Comparison of ENCODE assay signal across 8 mouse cellular contexts in genomic region chr17:43701060-43701459, GRCm38 (mm10). TPM values are rescaled to one million over a fixed set of nuclear protein-coding genes. Genes with fewer than 3 reads are reported as not detected.
DNase-seq lines count a peak whose midpoint lies in the region; ATAC-seq and TF ChIP-seq lines count a peak whose summit lies in the region.

No protein-coding gene starts in this region.

- H3K27me3 ChIP-seq in forebrain, embryonic 11.5 days (ENCODE audit: control insufficient read depth, insufficient read depth, low read length) = no peaks in the 10 kb centered on the region
- H3K27me3 ChIP-seq in forebrain, embryonic 16.5 days (replicated peaks; ENCODE audit: control insufficient read depth, insufficient read depth, low read length) = no peaks in the 10 kb centered on the region
- H3K27me3 ChIP-seq in embryonic facial prominence, embryonic 10.5 days (replicated peaks; ENCODE audit: low read depth, poor library complexity, severe bottlenecking) = no peaks in the 10 kb centered on the region
- H3K27me3 ChIP-seq in kidney, postnatal 0 days (ENCODE audit: insufficient read depth, low read length) = no peaks in the 10 kb centered on the region

- H3K9ac ChIP-seq in forebrain, embryonic 11.5 days (ENCODE audit: low read length) = no peak overlapping the region
- no peak overlapping the region for H3K9ac ChIP-seq in forebrain, embryonic 16.5 days (replicated peaks; ENCODE audit: low read depth, low read length)
- no peak overlapping the region for H3K9ac ChIP-seq in kidney, postnatal 0 days (ENCODE audit: low read depth, low read length)

- H3K27ac ChIP-seq in forebrain, embryonic 11.5 days (ENCODE audit: low read depth, low read length) = no peak overlapping the region
- no peak overlapping the region for H3K27ac ChIP-seq in forebrain, embryonic 16.5 days (ENCODE audit: low read length)
- H3K27ac ChIP-seq in embryonic facial prominence, embryonic 10.5 days (replicated peaks) = no peak overlapping the region
- H3K27ac ChIP-seq in kidney, postnatal 0 days = no peak overlapping the region

- peak; percentile 86 for TF ChIP-seq CTCF in kidney, postnatal 0 days (IDR thresholded peaks at IDR 0.05; ENCODE audit: low read depth)
- peak; percentile 64 for TF ChIP-seq CTCF in lung, adult 2 months (IDR thresholded peaks at IDR 0.05; ENCODE audit: insufficient read depth, low read length)

- H3K9me3 ChIP-seq in forebrain, embryonic 11.5 days (ENCODE audit: control insufficient read depth, low read length) = no peaks in the 10 kb centered on the region
- H3K9me3 ChIP-seq in forebrain, embryonic 16.5 days (ENCODE audit: control insufficient read depth, low read length) = no peaks in the 10 kb centered on the region; the same call in 1 of the 2 replicates
- H3K9me3 ChIP-seq in embryonic facial prominence, embryonic 10.5 days = no peaks in the 10 kb centered on the region
- H3K9me3 ChIP-seq in kidney, postnatal 0 days (replicated peaks; ENCODE audit: low read length) = no peaks in the 10 kb centered on the region

- ATAC-seq in forebrain, embryonic 11.5 days (replicated peaks; ENCODE audit: low FRiP score) = 0 out of 2 replicates have a peak, but pooled peaks have one; percentile 18
- no peak for ATAC-seq in forebrain, embryonic 16.5 days
- no peak for ATAC-seq in kidney, postnatal 0 days (replicated peaks; ENCODE audit: low FRiP score, low read depth)

- DNase-seq in forebrain, embryonic 11.5 days (ENCODE audit: low spot score) = peak; percentile 75
- peak; percentile 76 for DNase-seq in 3T3-L1 (ENCODE audit: low read depth, low spot score)
- DNase-seq in adrenal gland, postnatal 14 days = peak; percentile 67
- DNase-seq in embryonic facial prominence, embryonic 10.5 days (ENCODE audit: low spot score) = peak; percentile 63
- peak; percentile 50 for DNase-seq in kidney, postnatal 0 days (ENCODE audit: low spot score)
- DNase-seq in lung, adult 2 months = peak; percentile 45
- DNase-seq in skeletal muscle tissue, adult 2 months (ENCODE audit: low read depth, low spot score) = peak; percentile 18

- no peaks in the 10 kb centered on the region for H3K36me3 ChIP-seq in forebrain, embryonic 11.5 days (ENCODE audit: control insufficient read depth, insufficient read depth, low read length)
- H3K36me3 ChIP-seq in forebrain, embryonic 16.5 days (ENCODE audit: control insufficient read depth, insufficient read depth) = no peaks in the 10 kb centered on the region
- H3K36me3 ChIP-seq in embryonic facial prominence, embryonic 10.5 days (replicated peaks) = peaks cover 5% of the 10 kb centered on the region
- H3K36me3 ChIP-seq in kidney, postnatal 0 days (ENCODE audit: insufficient read depth, low read length) = 0 out of 2 replicates have a peak, but pooled peaks cover 4% of the 10 kb centered on the region

- no peak overlapping the region for H3K4me2 ChIP-seq in forebrain, embryonic 11.5 days (ENCODE audit: low read depth, low read length, severe bottlenecking)
- H3K4me2 ChIP-seq in forebrain, embryonic 16.5 days (ENCODE audit: low read length) = no peak overlapping the region
- no peak overlapping the region for H3K4me2 ChIP-seq in kidney, postnatal 0 days (ENCODE audit: low read length)

- 73% methylated on average over 6 of the region's 6 CpGs for WGBS in forebrain, embryonic 11.5 days
- whole genome bisulfite sequencing in forebrain, embryonic 16.5 days = 66% methylated on average over 6 of the region's 6 CpGs
- WGBS in embryonic facial prominence, embryonic 10.5 days = 71% methylated on average over 6 of the region's 6 CpGs
- WGBS in kidney, postnatal 0 days = 76% methylated on average over 6 of the region's 6 CpGs
- 60% methylated on average over 6 of the region's 6 CpGs for WGBS in lung, adult 2 months

- no peak for TF ChIP-seq POLR2A in lung, adult 2 months (IDR thresholded peaks at IDR 0.05; ENCODE audit: borderline replicate concordance, extremely low read depth, low read depth, low read length)

- no peaks in the 10 kb centered on the region for H3K4me1 ChIP-seq in forebrain, embryonic 11.5 days (replicated peaks; ENCODE audit: control insufficient read depth, insufficient read depth, low read length)
- H3K4me1 ChIP-seq in forebrain, embryonic 16.5 days (replicated peaks; ENCODE audit: control insufficient read depth, insufficient read depth, low read length) = no peaks in the 10 kb centered on the region
- no peaks in the 10 kb centered on the region for H3K4me1 ChIP-seq in embryonic facial prominence, embryonic 10.5 days
- H3K4me1 ChIP-seq in kidney, postnatal 0 days (replicated peaks; ENCODE audit: insufficient read depth, low read length) = no peaks in the 10 kb centered on the region
- no peaks in the 10 kb centered on the region for H3K4me1 ChIP-seq in lung, adult 2 months (ENCODE audit: control insufficient read depth, insufficient read depth, low read length)

- no peak overlapping the region for H3K4me3 ChIP-seq in forebrain, embryonic 11.5 days (ENCODE audit: low read depth, low read length)
- H3K4me3 ChIP-seq in forebrain, embryonic 16.5 days (replicated peaks; ENCODE audit: low read length) = no peak overlapping the region
- H3K4me3 ChIP-seq in embryonic facial prominence, embryonic 10.5 days = no peak overlapping the region
- H3K4me3 ChIP-seq in kidney, postnatal 0 days (replicated peaks; ENCODE audit: low read depth, low read length) = no peak overlapping the region
- H3K4me3 ChIP-seq in lung, adult 2 months (replicated peaks; ENCODE audit: extremely low read depth, low read depth, low read length) = no peak overlapping the region

RNA-seq across cellular contexts. Expression of gene Cyp39a1, which starts 33.8 kb away (rescaled TPM):
- 37.1 and 41.1 TPM in 2 replicates for polyA plus RNA-seq in forebrain, embryonic 11.5 days (2014; fragmentation: Nextera tagmentation; extraction: Ambion mirVana)
- 19.1 and 27.1 TPM in 2 replicates for polyA plus RNA-seq in forebrain, embryonic 16.5 days (2015; fragmentation: Nextera tagmentation; extraction: Ambion mirVana)
- total RNA-seq in adrenal gland, postnatal 14 days (2021) = 6.3 and 12.3 TPM in 2 replicates
- polyA plus RNA-seq in embryonic facial prominence, embryonic 10.5 days (2016; fragmentation: Nextera tagmentation; extraction: Ambion mirVana) = 33.7 and 34.2 TPM in 2 replicates
- 24.0 and 25.0 TPM in 2 replicates for polyA plus RNA-seq in kidney, postnatal 0 days (2015; fragmentation: Nextera tagmentation; extraction: Ambion mirVana)
- polyA plus RNA-seq in lung, adult 2 months (2012; rRNA removed) = 3.5 and 6.5 TPM in 2 replicates

RNA-seq across cellular contexts. Expression of gene Slc25a27, which starts 34.0 kb away (rescaled TPM):
- polyA plus RNA-seq in forebrain, embryonic 11.5 days (2014; fragmentation: Nextera tagmentation; extraction: Ambion mirVana) = 56.6 and 60.9 TPM in 2 replicates
- polyA plus RNA-seq in forebrain, embryonic 16.5 days (2015; fragmentation: Nextera tagmentation; extraction: Ambion mirVana) = 92.7 and 135 TPM in 2 replicates
- total RNA-seq in adrenal gland, postnatal 14 days (2021) = 3.1 and 4.6 TPM in 2 replicates
- 34.5 and 38.1 TPM in 2 replicates for polyA plus RNA-seq in embryonic facial prominence, embryonic 10.5 days (2016; fragmentation: Nextera tagmentation; extraction: Ambion mirVana)
- 6.8 and 7.3 TPM in 2 replicates for polyA plus RNA-seq in kidney, postnatal 0 days (2015; fragmentation: Nextera tagmentation; extraction: Ambion mirVana)
- polyA plus RNA-seq in lung, adult 2 months (2012; rRNA removed) = 3.5 and 4.3 TPM in 2 replicates

Comparison
In these comparisons a context has a peak if more than half of its experiments do, and no peak if none do; other contexts are left out.
1. DNase-seq: peak in every context shown above with its lines; median percentile 76 in 3T3-L1; 75 in forebrain, embryonic 11.5 days; 67 in adrenal gland, postnatal 14 days; 63 in embryonic facial prominence, embryonic 10.5 days; 50 in kidney, postnatal 0 days; 45 in lung, adult 2 months; 18 in skeletal muscle tissue, adult 2 months.